Mouse (Mus musculus) bone marrow macrophage, adult 2 months (primary cell): Measurements from ENCODE around the gene Ripk4.

ENCODE experiments used
- CTCF ChIP-seq: IDR thresholded peaks from 2 replicates; pipeline ENCODE4 v1.5.1; 2012; ENCODE audit warnings: low read depth, mild to moderate bottlenecking, low read length, moderate library complexity
- POLR2A ChIP-seq: IDR thresholded peaks from 2 replicates; pipeline ENCODE4 v1.6.1; 2012; ENCODE audit warnings: mild to moderate bottlenecking, low read depth, low read length, borderline replicate concordance

DNA sequence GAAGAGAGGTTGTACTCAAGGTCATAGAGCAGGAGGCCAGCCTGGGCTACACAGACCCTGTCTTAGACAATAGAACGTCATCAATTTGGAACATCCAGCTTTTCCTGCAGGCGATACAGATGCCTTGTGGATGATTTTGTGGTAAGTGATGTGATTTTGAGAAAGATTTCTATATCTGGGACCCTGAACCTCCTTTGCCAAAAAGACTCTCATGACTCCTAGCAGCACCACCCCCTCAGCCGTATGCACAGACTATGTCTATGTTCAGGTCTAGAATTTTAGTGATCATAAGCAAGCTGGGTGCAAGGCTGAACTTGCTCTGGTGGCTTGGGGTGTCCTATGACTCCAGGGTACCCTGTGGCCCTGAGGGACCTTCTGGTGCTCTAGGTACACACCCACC, 42.1 kb upstream of the Ripk4 start:
- TF ChIP-seq POLR2A (no peak), CTCF (no peak)
